ENCODE assay signal across 11 mouse cellular contexts in genomic region chr8:88922840-88923239, GRCm38 (mm10).
DNase-seq lines count a peak whose midpoint lies in the region; ATAC-seq and TF ChIP-seq lines count a peak whose summit lies in the region.
"Had no signal": no experiment of that assay in that cellular context is flagged by ENCODE, and none has a peak within 500 bp of the region (broad histone marks: within the 10 kb centered on the region; RNA-seq: fewer than 3 reads in every experiment).

No protein-coding gene starts in this region.

- WGBS in lung, embryonic 15.5 days: 30% methylated on average over 7 of the region's 7 CpGs

- DNase-seq in heart, adult 11 months: peak; percentile 96
- DNase-seq in heart, adult 8-10 months (ENCODE audit: low spot score): no peak
- peak; percentile 54 for DNase-seq in adrenal gland, postnatal 14 days
- DNase-seq in heart, postnatal 25 days (ENCODE audit: low spot score): peak; percentile 16
- no peak for DNase-seq in layer of hippocampus, adult 2 months (ENCODE audit: low spot score in 2 of 2)
- no peak for DNase-seq in cerebellum, adult 9-11 months
- DNase-seq: forebrain, postnatal 0 days had no signal

- ATAC-seq in lung, embryonic 15.5 days (ENCODE audit: borderline replicate concordance, extremely low read depth, low FRiP score, low TSS enrichment): peak; percentile 75
- no peak for ATAC-seq in megakaryocyte-erythroid progenitor cell, adult 5-6 weeks (replicated peaks; ENCODE audit: low FRiP score, low TSS enrichment, poor library complexity, severe bottlenecking)
- ATAC-seq: forebrain, postnatal 0 days had no signal

- H3K4me3 ChIP-seq in lung, embryonic 15.5 days: no peak overlapping the region
- H3K4me3 ChIP-seq in layer of hippocampus, adult 2 months: no peak overlapping the region
- H3K4me3 ChIP-seq: hindbrain, embryonic 15.5 days; myocyte had no signal

- no peaks in the 10 kb centered on the region for H3K4me1 ChIP-seq in lung, embryonic 15.5 days
- H3K4me1 ChIP-seq: hindbrain, embryonic 15.5 days had no signal

- H3K36me3 ChIP-seq in lung, embryonic 15.5 days: no peaks in the 10 kb centered on the region
- H3K36me3 ChIP-seq: hindbrain, embryonic 15.5 days had no signal

- H3K27me3 ChIP-seq in lung, embryonic 15.5 days: no peaks in the 10 kb centered on the region
- H3K27me3 ChIP-seq: hindbrain, embryonic 15.5 days had no signal

- no peak overlapping the region for H3K4me2 ChIP-seq in lung, embryonic 15.5 days
- H3K4me2 ChIP-seq: hindbrain, embryonic 15.5 days had no signal

- no peak for TF ChIP-seq CTCF in layer of hippocampus, adult 2 months (conservative IDR thresholded peaks at IDR 0.05)

- H3K9me3 ChIP-seq in lung, embryonic 15.5 days: no peaks in the 10 kb centered on the region
- H3K9me3 ChIP-seq: hindbrain, embryonic 15.5 days had no signal

- no peak overlapping the region for H3K27ac ChIP-seq in lung, embryonic 15.5 days
- no peak overlapping the region for H3K27ac ChIP-seq in layer of hippocampus, adult 2 months
- H3K27ac ChIP-seq: hindbrain, embryonic 15.5 days had no signal

- intact Hi-C loops in heart, postnatal 25 days (cut with DNase I): no loop called here

- H3K9ac ChIP-seq in lung, embryonic 15.5 days: no peak overlapping the region
- H3K9ac ChIP-seq: forebrain, postnatal 0 days; hindbrain, embryonic 15.5 days had no signal

Comparison
In these comparisons a context has a peak if more than half of its experiments do, and no peak if none do; other contexts are left out.
1. DNase-seq: peak in heart, adult 11 months (single experiment), adrenal gland, postnatal 14 days (single experiment) and heart, postnatal 25 days (single experiment); none in heart, adult 8-10 months (single experiment), layer of hippocampus, adult 2 months (0 of 2) and cerebellum, adult 9-11 months (single experiment).